Mouse (Mus musculus): ENCODE results near the gene Gpr31b. TPM values are rescaled to one million over a fixed set of nuclear protein-coding genes. Genes with fewer than 3 reads are reported as not detected.
"Not testable (repeated sequence)": the region's sequence is repeated elsewhere in the genome, so short reads cannot be mapped to it uniquely, and the experiment has no call there.

The Gpr31b gene
- total and polyA plus RNA-seq, 2 experiments = not detected

GRCm38 (mm10) chr17:13007730-13008425, 44.2 kb downstream of the Gpr31b start:
- Histone ChIP-seq H3K9ac (ENCODE audit: low read depth, low read length) (peak overlapping the region; percentile 88), H3K27me3 (ENCODE audit: control insufficient read depth, insufficient read depth, low read length) (no peaks in the 10 kb centered on the region), H3K36me3 (ENCODE audit: control insufficient read depth, insufficient read depth, low read length) (peaks cover 22% of the 10 kb centered on the region), H3K79me2 (ENCODE audit: control insufficient read depth, insufficient read depth, low read length) (no peaks in the 10 kb centered on the region; the same call in 1 of the 2 replicates), H3K4me3 (ENCODE audit: insufficient read depth, low read depth, low read length) (peak overlapping the region; percentile 84), H3K27ac (replicated peaks; ENCODE audit: insufficient read depth, low read depth, low read length) (peak overlapping the region; percentile 78), H3K4me1 (ENCODE audit: control insufficient read depth, insufficient read depth, low read length) (no peaks in the 10 kb centered on the region)
- TF ChIP-seq POLR2A (IDR thresholded peaks at IDR 0.05; ENCODE audit: extremely low read depth, insufficient read depth, low read length) (peak; percentile 94), CTCF (IDR thresholded peaks at IDR 0.05; ENCODE audit: low read depth, low read length) (no peak)
- DNase-seq (ENCODE audit: extremely low read depth, low read depth, low spot score) = peak; percentile 92
- WGBS = under 1% methylated on average over 76 of the region's 76 CpGs

GRCm38 (mm10) chr17:13006984-13007383, 45.1 kb downstream of the Gpr31b start:
- TF ChIP-seq POLR2A (IDR thresholded peaks at IDR 0.05; ENCODE audit: extremely low read depth, insufficient read depth, low read length) (no peak), CTCF (IDR thresholded peaks at IDR 0.05; ENCODE audit: low read depth, low read length) (no peak)
- DNase-seq (ENCODE audit: extremely low read depth, low read depth, low spot score) = no peak
- Histone ChIP-seq H3K4me1 (ENCODE audit: control insufficient read depth, insufficient read depth, low read length) (no peaks in the 10 kb centered on the region), H3K27ac (replicated peaks; ENCODE audit: insufficient read depth, low read depth, low read length) (peak overlapping the region; percentile 56; the same call in 1 of the 2 replicates), H3K79me2 (ENCODE audit: control insufficient read depth, insufficient read depth, low read length) (no peaks in the 10 kb centered on the region; the same call in 1 of the 2 replicates), H3K9ac (ENCODE audit: low read depth, low read length) (no peak overlapping the region; the same call in 1 of the 2 replicates), H3K4me3 (ENCODE audit: insufficient read depth, low read depth, low read length) (no peak overlapping the region), H3K36me3 (ENCODE audit: control insufficient read depth, insufficient read depth, low read length) (peaks cover 15% of the 10 kb centered on the region), H3K27me3 (ENCODE audit: control insufficient read depth, insufficient read depth, low read length) (no peaks in the 10 kb centered on the region)
- 72% methylated on average over 5 of the region's 5 CpGs for WGBS

GRCm38 (mm10) chr17:13006546-13006945, 45.5 kb downstream of the Gpr31b start, which contains the start of gene Sod2:
Sod2 (plus strand) TSS chr17:13006846.
- Histone ChIP-seq H3K36me3 (ENCODE audit: control insufficient read depth, insufficient read depth, low read length) (peaks cover 13% of the 10 kb centered on the region), H3K27ac (replicated peaks; ENCODE audit: insufficient read depth, low read depth, low read length) (peak within 1 kb of the TSS; percentile 56), H3K9ac (ENCODE audit: low read depth, low read length) (peak within 1 kb of the TSS; percentile 55; the same call in 1 of the 2 replicates), H3K4me3 (ENCODE audit: insufficient read depth, low read depth, low read length) (peak within 1 kb of the TSS; percentile 84)
- not testable (repeated sequence) for H3K4me1 ChIP-seq (ENCODE audit: control insufficient read depth, insufficient read depth, low read length); DNase-seq (ENCODE audit: extremely low read depth, low read depth, low spot score); H3K79me2 ChIP-seq (ENCODE audit: control insufficient read depth, insufficient read depth, low read length); H3K27me3 ChIP-seq (ENCODE audit: control insufficient read depth, insufficient read depth, low read length)
- 93% methylated on average over 2 of the region's 2 CpGs for WGBS

GRCm38 (mm10) chr17:13004436-13004835, 47.7 kb downstream of the Gpr31b start:
- DNase-seq (ENCODE audit: extremely low read depth, low read depth, low spot score); H3K27ac ChIP-seq (replicated peaks; ENCODE audit: insufficient read depth, low read depth, low read length); H3K4me1 ChIP-seq (ENCODE audit: control insufficient read depth, insufficient read depth, low read length); H3K4me3 ChIP-seq (ENCODE audit: insufficient read depth, low read depth, low read length); H3K27me3 ChIP-seq (ENCODE audit: control insufficient read depth, insufficient read depth, low read length); H3K79me2 ChIP-seq (ENCODE audit: control insufficient read depth, insufficient read depth, low read length); H3K9ac ChIP-seq (ENCODE audit: low read depth, low read length); H3K36me3 ChIP-seq (ENCODE audit: control insufficient read depth, insufficient read depth, low read length): not testable (repeated sequence)
- WGBS = 91% methylated on average over 2 of the region's 2 CpGs

- WGBS = 96% methylated on average over 5 of the region's 5 CpGs
- H3K4me3 ChIP-seq (ENCODE audit: insufficient read depth, low read depth, low read length); H3K9ac ChIP-seq (ENCODE audit: low read depth, low read length); H3K4me1 ChIP-seq (ENCODE audit: control insufficient read depth, insufficient read depth, low read length); H3K27ac ChIP-seq (replicated peaks; ENCODE audit: insufficient read depth, low read depth, low read length); H3K27me3 ChIP-seq (ENCODE audit: control insufficient read depth, insufficient read depth, low read length); DNase-seq (ENCODE audit: extremely low read depth, low read depth, low spot score); H3K79me2 ChIP-seq (ENCODE audit: control insufficient read depth, insufficient read depth, low read length); H3K36me3 ChIP-seq (ENCODE audit: control insufficient read depth, insufficient read depth, low read length): not testable (repeated sequence)
Observed at GRCm38 (mm10) chr17:13002243-13002642, 49.9 kb downstream of the Gpr31b start.

Other genes with a start within 250 kb of the Gpr31b start
- gene Mas1, start 184.2 kb downstream of the Gpr31b start, total RNA-seq (2014; rRNA removed) = 0.18 TPM in 1 of 2 replicates, not detected in the other
- 0.35 and 0.55 TPM in 2 replicates for gene Mas1, start 184.2 kb downstream of the Gpr31b start, polyA plus RNA-seq (2012; rRNA removed)
- gene Mrgprh, start 176.3 kb downstream of the Gpr31b start, total RNA-seq (2014; rRNA removed) = 0.09 TPM in 1 of 2 replicates, not detected in the other
- 0.05 TPM in 1 of 2 replicates, not detected in the other for gene Mrgprh, start 176.3 kb downstream of the Gpr31b start, polyA plus RNA-seq (2012; rRNA removed)
- 0.27 and 1.3 TPM in 2 replicates for gene Pnldc1, start 142.1 kb downstream of the Gpr31b start, total RNA-seq (2014; rRNA removed)
- gene Pnldc1, start 142.1 kb downstream of the Gpr31b start, polyA plus RNA-seq (2012; rRNA removed) = 1.1 and 1.5 TPM in 2 replicates
- gene Tcp1, start 136.6 kb downstream of the Gpr31b start, total RNA-seq (2014; rRNA removed) = 134 and 136 TPM in 2 replicates
- gene Tcp1, start 136.6 kb downstream of the Gpr31b start, polyA plus RNA-seq (2012; rRNA removed) = 39.9 and 50.2 TPM in 2 replicates
- 43.6 and 54.6 TPM in 2 replicates for gene Mrpl18, start 136.0 kb downstream of the Gpr31b start, total RNA-seq (2014; rRNA removed)
- gene Mrpl18, start 136.0 kb downstream of the Gpr31b start, polyA plus RNA-seq (2012; rRNA removed) = 27.9 and 41.2 TPM in 2 replicates
- gene Acat3, start 111.7 kb downstream of the Gpr31b start, total RNA-seq (2014; rRNA removed) = 255 and 271 TPM in 2 replicates
- 178 and 179 TPM in 2 replicates for gene Acat3, start 111.7 kb downstream of the Gpr31b start, polyA plus RNA-seq (2012; rRNA removed)
- 75.1 and 75.7 TPM in 2 replicates for gene Acat2, start 91.5 kb downstream of the Gpr31b start, total RNA-seq (2014; rRNA removed)
- gene Acat2, start 91.5 kb downstream of the Gpr31b start, polyA plus RNA-seq (2012; rRNA removed) = 44.6 and 45.9 TPM in 2 replicates
- gene Wtap, start 58.1 kb downstream of the Gpr31b start, total RNA-seq (2014; rRNA removed) = 32.0 and 32.6 TPM in 2 replicates
- 7.8 and 7.9 TPM in 2 replicates for gene Wtap, start 58.1 kb downstream of the Gpr31b start, polyA plus RNA-seq (2012; rRNA removed)
- 169 and 338 TPM in 2 replicates for gene Sod2, start 45.5 kb downstream of the Gpr31b start, total RNA-seq (2014; rRNA removed)
- gene Sod2, start 45.5 kb downstream of the Gpr31b start, polyA plus RNA-seq (2012; rRNA removed) = 593 and 597 TPM in 2 replicates
- gene Tcp10b, start 8.8 kb upstream of the Gpr31b start, total RNA-seq (2014; rRNA removed) = 0.27 and 0.65 TPM in 2 replicates
- gene Tcp10b, start 8.8 kb upstream of the Gpr31b start, polyA plus RNA-seq (2012; rRNA removed) = not detected in 2 replicates
- gene Unc93a, start 79.5 kb upstream of the Gpr31b start, total RNA-seq (2014; rRNA removed) = 0.09 and 0.13 TPM in 2 replicates
- gene Unc93a, start 79.5 kb upstream of the Gpr31b start, polyA plus RNA-seq (2012; rRNA removed) = 0.04 and 0.11 TPM in 2 replicates
- not detected in 2 replicates for gene Smok2a, start 168.9 kb upstream of the Gpr31b start, total RNA-seq (2014; rRNA removed)
- gene Smok2a, start 168.9 kb upstream of the Gpr31b start, polyA plus RNA-seq (2012; rRNA removed) = not detected in 2 replicates
- not detected in 2 replicates for gene Smok2b, start 178.0 kb upstream of the Gpr31b start, total RNA-seq (2014; rRNA removed)
- not detected in 2 replicates for gene Smok2b, start 178.0 kb upstream of the Gpr31b start, polyA plus RNA-seq (2012; rRNA removed)

Data from liver, adult 2 months (tissue).